8 mouse cellular contexts compared by ENCODE assay signal in genomic region chr10:117147463-117148360, GRCm38 (mm10). TPM values are rescaled to one million over a fixed set of nuclear protein-coding genes. Genes with fewer than 3 reads are reported as not detected.
DNase-seq lines count a peak whose midpoint lies in the region; ATAC-seq and TF ChIP-seq lines count a peak whose summit lies in the region.

No protein-coding gene starts in this region.

- under 1% methylated on average over 72 of the region's 72 CpGs for WGBS in kidney, adult 2 months
- WGBS in embryonic facial prominence, embryonic 13.5 days: under 1% methylated on average over 68 of the region's 72 CpGs
- WGBS in hindbrain, embryonic 12.5 days: under 1% methylated on average over 52 of the region's 72 CpGs
- under 1% methylated on average over 72 of the region's 72 CpGs for WGBS in liver, embryonic 12.5 days (ENCODE audit: insufficient replicate concordance)
- WGBS in neural tube, embryonic 12.5 days: under 1% methylated on average over 72 of the region's 72 CpGs

- H3K9me3 ChIP-seq in G1E (replicated peaks): no peaks in the 10 kb centered on the region
- H3K9me3 ChIP-seq in embryonic facial prominence, embryonic 13.5 days: no peaks in the 10 kb centered on the region
- no peaks in the 10 kb centered on the region for H3K9me3 ChIP-seq in hindbrain, embryonic 12.5 days (replicated peaks)
- H3K9me3 ChIP-seq in liver, embryonic 12.5 days (replicated peaks): no peaks in the 10 kb centered on the region
- H3K9me3 ChIP-seq in neural tube, embryonic 12.5 days: no peaks in the 10 kb centered on the region

- peak overlapping the region; percentile 98 for H3K9ac ChIP-seq in embryonic facial prominence, embryonic 13.5 days
- peak overlapping the region; percentile 97 for H3K9ac ChIP-seq in hindbrain, embryonic 12.5 days
- peak overlapping the region; percentile 100 for H3K9ac ChIP-seq in liver, embryonic 12.5 days
- H3K9ac ChIP-seq in neural tube, embryonic 12.5 days: peak overlapping the region; percentile 93

- DNase-seq in kidney, adult 2 months: no peak
- no peak for DNase-seq in kidney, adult 9 months
- DNase-seq in G1E (ENCODE audit: low spot score): peak; percentile 20
- no peak for DNase-seq in urinary bladder, adult 2 months (ENCODE audit: low spot score)

- H3K36me3 ChIP-seq in kidney, adult 2 months (ENCODE audit: control insufficient read depth, insufficient read depth, low read length): no peaks in the 10 kb centered on the region
- H3K36me3 ChIP-seq in G1E (replicated peaks): peaks cover 3% of the 10 kb centered on the region
- no peaks in the 10 kb centered on the region for H3K36me3 ChIP-seq in embryonic facial prominence, embryonic 13.5 days
- H3K36me3 ChIP-seq in hindbrain, embryonic 12.5 days: no peaks in the 10 kb centered on the region
- H3K36me3 ChIP-seq in liver, embryonic 12.5 days: peaks cover 8% of the 10 kb centered on the region; the same call in 1 of the 2 replicates
- no peaks in the 10 kb centered on the region for H3K36me3 ChIP-seq in neural tube, embryonic 12.5 days

- H3K27me3 ChIP-seq in kidney, adult 2 months (replicated peaks; ENCODE audit: control insufficient read depth, insufficient read depth, low read length): no peaks in the 10 kb centered on the region
- no peaks in the 10 kb centered on the region for H3K27me3 ChIP-seq in G1E (ENCODE audit: insufficient read depth, low read length)
- H3K27me3 ChIP-seq in embryonic facial prominence, embryonic 13.5 days: no peaks in the 10 kb centered on the region
- H3K27me3 ChIP-seq in hindbrain, embryonic 12.5 days: peaks cover 9% of the 10 kb centered on the region
- H3K27me3 ChIP-seq in liver, embryonic 12.5 days (replicated peaks): no peaks in the 10 kb centered on the region
- H3K27me3 ChIP-seq in neural tube, embryonic 12.5 days (replicated peaks): no peaks in the 10 kb centered on the region

- peak overlapping the region; percentile 74 for H3K4me2 ChIP-seq in embryonic facial prominence, embryonic 13.5 days
- peak overlapping the region; percentile 83 for H3K4me2 ChIP-seq in hindbrain, embryonic 12.5 days (replicated peaks)
- H3K4me2 ChIP-seq in liver, embryonic 12.5 days: peak overlapping the region; percentile 92
- peak overlapping the region; percentile 78 for H3K4me2 ChIP-seq in neural tube, embryonic 12.5 days (replicated peaks)

- TF ChIP-seq CTCF in kidney, adult 2 months (conservative IDR thresholded peaks at IDR 0.05; ENCODE audit: insufficient read depth, insufficient read length, low read depth, low read length): no peak
- no peak for TF ChIP-seq CTCF in G1E (IDR thresholded peaks at IDR 0.05; ENCODE audit: low read depth, low read length)

- no peak for ATAC-seq in G1E (ENCODE audit: extremely low read depth, insufficient number of reproducible peaks, low FRiP score, poor library complexity, severe bottlenecking)
- ATAC-seq in embryonic facial prominence, embryonic 13.5 days (ENCODE audit: insufficient number of reproducible peaks, insufficient read depth, low FRiP score, low TSS enrichment, low read depth): peak; percentile 52; the same call in 1 of the 2 replicates
- ATAC-seq in hindbrain, embryonic 12.5 days (ENCODE audit: low FRiP score): peak; percentile 62
- peak; percentile 47 for ATAC-seq in liver, embryonic 12.5 days
- peak; percentile 55 for ATAC-seq in neural tube, embryonic 12.5 days (ENCODE audit: low FRiP score, low read depth)

- peak overlapping the region; percentile 95 for H3K4me3 ChIP-seq in kidney, adult 2 months (ENCODE audit: insufficient read depth, low read depth, low read length)
- peak overlapping the region; percentile 97 for H3K4me3 ChIP-seq in G1E (ENCODE audit: low read depth, low read length)
- peak overlapping the region; percentile 100 for H3K4me3 ChIP-seq in embryonic facial prominence, embryonic 13.5 days
- peak overlapping the region; percentile 99 for H3K4me3 ChIP-seq in hindbrain, embryonic 12.5 days
- peak overlapping the region; percentile 100 for H3K4me3 ChIP-seq in liver, embryonic 12.5 days
- H3K4me3 ChIP-seq in neural tube, embryonic 12.5 days: peak overlapping the region; percentile 95

- peak overlapping the region; percentile 74 for H3K27ac ChIP-seq in kidney, adult 2 months (ENCODE audit: insufficient read depth, low read depth, low read length)
- peak overlapping the region; percentile 93 for H3K27ac ChIP-seq in embryonic facial prominence, embryonic 13.5 days
- H3K27ac ChIP-seq in hindbrain, embryonic 12.5 days: peak overlapping the region; percentile 94
- H3K27ac ChIP-seq in liver, embryonic 12.5 days: peak overlapping the region; percentile 98
- H3K27ac ChIP-seq in neural tube, embryonic 12.5 days: peak overlapping the region; percentile 85

- peaks cover 24% of the 10 kb centered on the region for H3K4me1 ChIP-seq in kidney, adult 2 months (ENCODE audit: control insufficient read depth, insufficient read depth, low read length)
- peaks cover 63% of the 10 kb centered on the region for H3K4me1 ChIP-seq in G1E (ENCODE audit: insufficient read depth, low read depth, low read length)
- H3K4me1 ChIP-seq in embryonic facial prominence, embryonic 13.5 days: peaks cover 33% of the 10 kb centered on the region
- H3K4me1 ChIP-seq in hindbrain, embryonic 12.5 days: peaks cover 27% of the 10 kb centered on the region
- H3K4me1 ChIP-seq in liver, embryonic 12.5 days: peaks cover 83% of the 10 kb centered on the region
- H3K4me1 ChIP-seq in neural tube, embryonic 12.5 days: peaks cover 19% of the 10 kb centered on the region

- no peak for TF ChIP-seq POLR2A in kidney, adult 2 months (IDR thresholded peaks at IDR 0.05; ENCODE audit: low read depth, low read length)

RNA-seq across cellular contexts. Expression of gene Frs2, which starts 0.6 kb away (rescaled TPM):
- 13.0 and 13.2 TPM in 2 replicates for polyA plus RNA-seq in kidney, adult 2 months (2012; rRNA removed)
- 105 and 107 TPM in 2 replicates for total RNA-seq in G1E (2014; fragmentation: Nextera tagmentation)
- 15.9 and 19.6 TPM in 2 replicates for total RNA-seq in G1E (2017)
- polyA plus RNA-seq in G1E (2012): 12.8 and 16.6 TPM in 2 replicates
- 20.8 and 25.8 TPM in 2 replicates for polyA plus RNA-seq in embryonic facial prominence, embryonic 13.5 days (2015; fragmentation: Nextera tagmentation; extraction: Ambion mirVana)
- polyA plus RNA-seq in hindbrain, embryonic 12.5 days (2016; fragmentation: Nextera tagmentation; extraction: Ambion mirVana): 25.3 and 31.7 TPM in 2 replicates
- 11.3 and 13.3 TPM in 2 replicates for polyA plus RNA-seq in liver, embryonic 12.5 days (2016; fragmentation: Nextera tagmentation; extraction: Ambion mirVana)
- 23.1 and 26.3 TPM in 2 replicates for polyA plus RNA-seq in neural tube, embryonic 12.5 days (2016; fragmentation: Nextera tagmentation; extraction: Ambion mirVana)
- polyA plus RNA-seq in urinary bladder, adult 2 months (2012; rRNA removed): 21.5 and 23.9 TPM in 2 replicates
